Mouse (Mus musculus) R1 (cell line): Measurements from ENCODE around the gene Pcdh9.

Experiments
- DNase-seq: peaks from one replicate; pipeline ENCODE4 v3.0.0-alpha.2; 2018; ENCODE audit warnings: low read depth, low spot score

The Pcdh9 gene

DNA sequence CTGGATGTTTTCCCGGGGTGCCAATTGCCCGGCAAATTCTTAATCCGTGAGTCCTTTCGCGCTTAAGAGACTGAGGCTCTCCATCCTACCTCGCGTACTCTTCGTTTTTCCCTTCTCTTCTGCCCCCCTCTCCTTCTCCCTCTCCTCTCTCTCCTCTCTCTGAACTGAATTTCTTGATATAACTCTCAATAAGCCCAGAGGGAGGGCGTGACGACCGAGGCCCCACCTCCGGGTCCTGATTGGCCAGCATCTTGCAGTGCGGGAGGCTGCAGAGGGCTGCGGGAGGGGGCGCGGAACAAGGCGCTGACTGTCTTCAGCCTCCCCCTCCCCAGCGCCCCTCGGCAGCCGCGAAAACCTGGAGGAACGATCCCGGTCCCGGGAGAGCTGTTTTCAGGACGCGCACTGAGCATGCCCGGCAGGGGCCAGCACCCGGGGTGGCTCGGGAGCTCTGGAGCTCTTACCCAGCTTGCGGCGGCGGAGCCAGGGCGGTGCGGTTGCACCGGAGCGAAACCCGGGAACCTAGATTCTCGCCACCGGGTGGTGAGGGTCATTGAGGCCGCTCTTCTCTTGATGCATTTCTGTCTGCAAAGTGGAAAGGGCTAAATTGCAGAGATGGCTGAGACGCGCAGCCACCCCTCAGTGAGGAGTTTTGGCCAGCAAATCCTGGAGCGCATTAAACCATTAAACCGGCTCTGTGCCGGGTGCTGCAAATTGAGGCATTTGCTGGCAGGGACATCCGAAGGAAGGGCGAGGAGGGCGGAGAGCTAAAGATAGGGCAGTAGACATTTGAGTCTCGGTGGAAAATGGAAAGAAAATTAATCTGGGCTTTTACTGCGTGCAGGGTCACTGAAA is at the start of gene Pcdh9:
Gene Pcdh9 (minus strand): TSS at position 161 of the 852 bp plus-strand sequence.
- peak; percentile 84 for DNase-seq

DNA sequence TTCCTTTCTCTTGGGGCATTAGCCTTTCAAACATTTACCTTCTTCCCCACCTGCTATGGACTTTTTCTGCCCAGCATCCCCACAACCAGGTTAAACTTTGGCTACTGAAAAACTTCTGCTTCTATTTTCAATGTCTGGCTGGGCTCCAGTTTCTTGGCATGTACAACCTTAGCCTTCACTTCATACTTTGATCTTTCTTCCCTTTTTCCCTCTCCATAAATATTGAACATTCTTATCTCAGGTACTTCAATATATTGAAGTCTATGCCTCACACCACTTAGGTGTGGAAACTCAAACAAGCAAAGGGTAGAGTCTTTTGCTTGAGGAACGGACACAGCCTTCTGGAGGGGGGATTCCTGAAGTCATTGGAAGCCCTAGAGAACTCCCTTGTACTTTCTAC is 16.4 kb upstream of the Pcdh9 start:
- DNase-seq: no peak

DNA sequence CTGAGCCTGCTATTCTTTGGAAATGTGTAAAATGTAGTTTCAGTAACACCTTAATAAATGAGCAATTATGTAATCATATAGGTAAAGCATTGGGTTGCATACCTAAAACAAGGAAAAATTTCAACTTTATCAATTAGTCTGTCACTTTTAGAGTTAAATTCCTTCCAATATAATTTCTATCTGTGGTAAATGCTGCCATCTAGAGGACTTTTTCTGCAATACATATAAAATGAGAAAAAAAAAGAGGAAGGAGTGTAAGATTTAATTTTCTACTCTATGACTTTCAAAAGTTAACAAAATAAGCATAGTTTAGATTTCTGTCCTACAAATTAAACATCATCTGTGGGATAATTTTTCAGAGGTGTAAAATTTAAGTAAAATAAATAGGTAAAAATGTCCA is 8.1 kb upstream of the Pcdh9 start:
- peak; percentile 10 for DNase-seq

DNA sequence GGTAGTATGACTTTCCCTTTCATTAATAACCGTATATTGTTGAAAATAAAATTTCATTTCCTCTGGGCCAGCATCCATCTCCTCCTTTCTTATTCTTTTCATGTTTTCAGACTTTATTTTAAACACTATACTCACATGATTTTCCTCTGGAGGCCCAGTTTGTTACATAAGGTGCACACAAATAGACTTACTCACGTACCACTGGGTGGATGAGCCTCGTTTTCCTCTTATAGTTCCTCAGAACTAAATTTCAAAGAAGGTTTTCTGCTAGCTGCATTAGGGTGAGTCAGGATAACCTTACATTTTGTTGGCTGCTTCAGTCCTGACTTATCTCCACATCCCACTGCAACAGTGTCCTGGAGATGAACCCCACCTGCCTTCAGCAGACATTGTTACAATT is 4.7 kb upstream of the Pcdh9 start:
- no peak for DNase-seq

DNA sequence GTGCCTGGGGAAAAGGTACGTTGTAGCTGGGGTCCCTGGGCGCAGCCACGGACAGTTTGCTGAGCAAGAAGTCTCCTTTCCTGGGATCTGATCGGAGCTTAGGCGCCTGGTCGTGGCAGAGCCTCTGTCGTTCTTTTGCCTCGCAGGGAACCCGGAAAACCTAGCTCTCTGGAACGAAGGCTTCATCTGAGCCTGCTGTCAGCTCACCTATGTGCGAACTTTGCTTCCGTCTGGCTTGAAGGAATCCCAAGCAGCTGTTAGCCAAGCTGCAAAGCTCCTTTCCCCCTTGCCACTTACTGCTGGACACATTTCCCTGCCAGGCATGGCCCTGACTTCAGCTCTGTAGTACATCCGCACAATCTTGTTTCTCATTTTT is 880 bp upstream of the Pcdh9 start:
- DNase-seq: no peak

DNA sequence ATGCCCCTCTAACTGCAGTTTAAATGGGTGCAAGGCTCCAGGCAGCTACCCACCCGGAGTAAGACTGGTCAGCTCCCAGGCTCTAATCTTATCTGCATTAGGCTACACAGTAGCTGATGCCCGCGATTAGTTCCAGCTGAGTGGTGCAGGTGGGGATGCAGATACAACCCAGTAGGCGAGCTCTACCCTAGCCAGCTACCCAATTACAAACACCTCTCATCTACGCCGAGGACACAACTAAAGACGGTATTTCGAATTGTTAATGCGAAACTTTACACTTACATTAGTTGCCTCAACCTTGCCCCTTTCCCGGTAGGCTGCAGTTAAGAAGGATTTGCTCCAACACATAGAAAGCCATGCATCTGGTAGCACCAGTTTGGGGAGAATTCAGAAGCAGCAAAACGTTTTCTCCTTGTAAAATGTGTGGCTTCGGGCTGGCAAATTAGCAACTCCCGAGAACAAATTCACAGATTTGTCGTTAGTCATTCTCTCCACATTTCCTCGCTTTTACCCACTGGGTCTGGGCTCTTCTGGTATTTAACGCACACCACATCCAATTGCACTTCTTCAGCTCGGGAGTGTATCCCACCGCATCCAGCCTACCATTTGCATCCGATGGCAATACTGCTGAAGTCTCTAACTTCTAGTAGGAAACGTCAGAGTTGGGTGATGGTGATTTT is 500 bp downstream of the Pcdh9 start:
- peak; percentile 6 for DNase-seq

DNA sequence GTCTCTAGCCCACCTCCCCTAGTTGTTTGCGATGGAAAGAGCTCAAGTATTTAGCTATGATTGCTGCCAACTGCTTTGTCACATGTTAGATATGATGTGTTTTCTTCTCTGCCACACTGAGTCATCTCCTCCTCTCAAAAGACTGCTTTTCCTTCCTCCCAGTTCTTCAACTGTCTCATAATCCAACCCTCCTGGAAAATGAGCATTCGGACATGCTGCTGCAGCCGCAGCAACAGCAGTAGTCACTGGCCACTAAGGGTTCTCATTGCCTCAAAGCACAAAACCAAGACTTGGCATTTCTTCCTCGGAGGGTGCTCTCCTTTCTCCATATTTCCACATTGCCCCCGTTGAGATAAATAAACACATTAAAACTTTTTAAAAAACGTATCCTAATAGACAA is 1.2 kb downstream of the Pcdh9 start:
- DNase-seq: no peak

DNA sequence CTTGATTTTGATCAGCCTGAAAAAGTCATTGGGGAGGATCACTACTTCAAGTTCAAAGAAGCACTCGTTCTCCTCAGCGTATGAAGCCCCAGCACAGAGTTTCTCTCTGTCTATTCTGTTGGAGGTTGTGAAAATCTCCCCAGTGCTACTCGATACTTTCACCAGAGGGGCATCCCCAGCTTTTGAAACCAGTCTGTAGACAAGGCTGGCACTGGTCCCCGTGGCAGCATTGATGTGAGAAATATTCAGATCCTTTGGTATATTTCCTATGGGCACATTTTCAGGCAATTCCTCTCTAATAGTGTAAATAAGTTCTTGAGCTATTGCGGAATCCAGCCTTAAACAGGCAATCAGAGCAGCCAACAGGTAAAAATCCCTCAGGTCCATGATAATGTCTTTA is 2.1 kb downstream of the Pcdh9 start:
- no peak for DNase-seq

DNA sequence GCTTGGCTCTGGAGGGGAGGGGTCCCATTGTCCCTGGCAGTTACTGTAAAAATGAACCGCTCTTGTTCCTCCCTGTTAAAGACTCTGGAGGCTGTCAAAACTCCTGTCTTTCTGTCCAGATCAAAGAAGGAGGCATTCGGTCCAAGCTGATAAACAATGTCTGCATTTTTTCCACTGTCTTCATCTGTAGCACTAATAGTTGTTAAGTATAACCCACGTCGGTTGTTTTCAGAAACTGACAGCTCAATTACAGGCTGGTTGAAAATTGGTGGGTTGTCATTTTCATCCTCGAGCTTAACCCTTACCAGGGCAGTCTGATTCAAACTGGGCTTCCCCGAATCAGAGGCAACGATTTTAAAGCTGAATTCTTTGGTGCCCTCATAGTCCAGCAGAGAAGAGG is 3.4 kb downstream of the Pcdh9 start:
- no peak for DNase-seq

DNA sequence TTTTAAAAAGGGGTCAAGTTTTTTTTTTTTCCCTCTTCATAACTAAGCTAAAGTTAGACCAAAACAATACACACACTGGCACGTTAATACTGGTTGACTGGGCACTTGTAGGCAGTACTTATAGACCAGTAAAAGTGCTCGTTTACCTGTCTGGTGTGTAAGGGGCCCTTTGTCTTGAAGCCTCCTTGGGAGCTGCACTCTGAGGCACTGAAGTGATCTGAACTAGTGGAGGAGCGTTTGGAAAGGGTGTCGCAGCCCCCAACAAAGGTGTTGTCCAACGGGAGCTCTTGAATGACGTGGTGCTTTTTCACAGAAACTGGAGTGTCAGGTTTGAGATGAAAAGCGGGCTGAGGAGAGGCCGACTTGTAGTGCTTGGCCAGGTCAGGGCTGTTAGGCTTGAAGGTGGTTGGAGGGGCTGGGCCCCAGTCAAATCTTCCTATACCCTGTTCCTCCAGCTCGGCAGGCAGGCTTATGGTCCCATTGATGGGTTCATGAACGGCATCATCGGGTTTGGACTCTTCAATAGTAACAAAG is 4.9 kb downstream of the Pcdh9 start:
- no peak for DNase-seq

DNA sequence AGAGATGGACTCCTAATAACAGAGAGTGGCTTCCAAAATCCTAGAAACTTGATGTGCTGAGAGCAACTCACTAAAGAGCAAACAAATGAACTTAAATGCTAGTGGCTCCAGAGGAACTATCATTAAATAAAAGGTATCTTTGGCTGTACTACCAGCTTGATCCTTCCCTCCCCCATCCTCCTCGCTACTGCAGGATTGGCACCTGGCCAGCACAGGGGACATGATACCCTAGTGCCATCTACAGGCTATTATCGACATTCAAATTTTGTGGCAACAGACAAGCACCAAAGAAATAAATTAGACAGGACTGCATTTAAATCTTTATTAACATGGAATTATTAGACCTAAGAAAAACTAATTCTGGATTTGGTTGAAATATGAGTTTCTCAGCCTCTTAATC is 6.0 kb downstream of the Pcdh9 start:
- DNase-seq: peak; percentile 31

DNA sequence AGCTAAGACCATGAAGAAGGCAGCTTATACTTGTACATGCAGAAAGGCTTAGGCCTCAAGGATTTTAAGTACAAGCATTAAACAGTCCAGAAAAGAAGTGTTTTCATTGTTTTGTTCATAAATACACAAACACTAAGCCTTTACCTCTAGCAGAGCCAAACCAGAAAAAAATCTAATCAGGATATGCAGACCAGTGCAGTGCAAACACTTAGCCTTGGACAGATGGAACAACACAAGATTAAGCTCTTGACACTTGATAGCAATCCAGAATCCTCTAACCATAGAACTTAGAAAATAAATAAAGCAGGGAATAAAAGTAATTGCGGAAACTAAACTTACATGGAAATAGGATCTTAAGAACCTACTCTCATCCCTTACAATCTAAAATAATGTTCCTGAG is 10.4 kb downstream of the Pcdh9 start:
- no peak for DNase-seq

DNA sequence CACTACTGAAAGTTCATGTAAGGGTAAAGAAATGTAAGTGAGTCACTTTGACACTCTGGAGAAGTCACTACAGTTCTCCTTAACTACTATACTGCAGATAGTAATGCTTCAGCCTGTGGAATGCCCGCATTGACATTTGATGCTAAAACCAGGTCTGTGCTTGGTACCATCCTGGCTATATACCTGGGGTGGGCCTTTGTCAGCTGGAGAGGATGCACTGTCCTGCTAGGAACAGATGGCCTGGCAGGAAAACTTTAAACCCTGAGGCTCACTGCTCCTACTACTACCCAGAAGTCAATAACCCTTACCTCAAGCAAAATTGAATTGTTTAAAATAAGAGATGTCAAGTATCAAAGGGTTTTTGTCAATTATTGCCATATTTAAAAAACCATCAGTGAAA is 14.5 kb downstream of the Pcdh9 start:
- no peak for DNase-seq

DNA sequence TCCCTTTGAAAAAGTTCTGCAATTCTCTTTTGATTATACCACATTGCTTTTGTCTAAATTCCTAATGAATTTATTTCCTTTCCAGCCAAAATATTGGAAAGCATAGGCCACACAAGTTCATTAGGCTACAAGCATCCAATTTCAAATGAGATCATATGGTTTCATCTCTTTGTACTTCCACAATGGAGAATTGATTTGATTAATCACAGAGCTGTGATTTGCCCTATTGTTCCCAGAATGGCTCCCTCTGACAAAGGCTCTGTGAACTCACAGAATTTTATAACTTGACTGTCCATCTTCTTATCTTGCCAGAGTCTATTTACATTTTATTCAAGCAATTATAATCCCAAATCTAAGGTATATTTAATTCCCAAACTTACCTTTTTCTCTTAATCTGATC is 22.3 kb downstream of the Pcdh9 start:
- no peak for DNase-seq

DNA sequence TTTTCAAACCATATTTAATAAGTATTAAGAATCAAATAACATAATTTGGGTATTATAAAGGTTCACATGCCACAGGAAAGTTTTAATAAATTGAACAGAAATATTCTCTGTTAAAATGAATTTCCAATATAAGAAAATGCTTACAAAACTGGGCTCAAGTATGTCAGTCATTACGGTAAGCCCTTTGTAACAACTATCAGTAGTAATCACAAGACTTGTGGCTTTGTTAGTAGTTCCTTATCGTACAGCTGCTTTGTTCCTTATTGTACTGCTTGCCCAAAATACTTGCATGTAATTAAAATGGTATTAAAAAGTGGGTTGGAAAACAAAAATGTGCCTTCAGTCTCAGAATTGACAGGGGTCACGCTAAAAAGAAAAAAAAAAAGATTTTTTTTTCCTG is 32.4 kb downstream of the Pcdh9 start:
- DNase-seq: no peak

DNA sequence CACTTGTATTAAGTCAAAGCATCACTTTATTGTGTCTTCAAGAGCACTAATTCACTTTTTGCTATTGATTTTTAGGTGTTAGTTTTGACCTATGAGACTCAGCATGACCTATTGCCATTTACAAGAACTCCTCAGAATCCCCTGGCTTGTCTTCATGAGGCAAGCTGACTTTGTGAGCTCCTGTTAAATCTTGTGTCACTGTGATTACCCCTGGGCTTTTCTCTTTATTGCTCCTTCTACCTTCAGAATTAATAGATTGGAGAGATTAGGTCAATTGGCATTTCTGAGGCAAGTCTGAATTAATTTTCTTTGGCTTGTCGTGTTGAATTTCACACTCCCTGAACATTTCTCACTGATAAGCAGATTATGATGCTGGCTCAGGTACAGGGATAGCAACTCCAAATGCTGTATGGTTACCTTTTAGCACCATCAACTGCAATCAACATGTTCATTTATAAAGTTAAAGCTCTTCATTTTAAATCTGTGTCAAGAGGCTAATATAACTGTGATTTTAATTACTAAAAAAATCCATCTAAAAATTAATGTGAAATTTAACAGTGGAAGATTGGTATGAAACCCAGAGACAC is 44.3 kb downstream of the Pcdh9 start:
- DNase-seq: no peak

DNA sequence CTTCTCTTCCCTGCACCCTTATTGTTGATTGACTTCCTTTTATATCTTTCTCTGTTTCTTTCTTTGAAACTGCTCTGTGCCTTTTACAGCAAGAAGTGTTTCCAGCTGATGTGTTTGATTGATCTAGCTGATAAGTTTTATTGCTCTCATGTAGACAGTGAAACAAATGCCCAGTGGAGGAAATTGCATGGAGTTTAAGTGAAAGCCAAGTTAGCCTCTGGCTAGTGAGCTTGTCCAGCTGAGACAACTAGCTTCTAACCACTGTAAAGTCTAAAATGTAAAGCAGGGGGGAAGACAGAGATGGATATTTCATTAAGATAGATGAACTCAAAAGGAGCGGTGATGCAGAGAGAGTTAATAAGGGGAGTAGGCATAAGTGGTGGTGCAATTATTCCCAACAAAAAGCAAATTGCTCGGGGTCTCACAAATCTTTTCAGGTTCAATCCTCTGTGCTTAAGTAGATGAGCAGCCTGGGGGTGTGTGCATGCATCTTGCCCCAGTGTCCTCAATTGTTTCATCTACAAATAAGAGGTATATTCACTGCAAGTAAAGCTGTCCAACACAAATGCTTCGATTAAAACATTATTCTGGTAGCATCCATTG is 47.7 kb downstream of the Pcdh9 start:
- DNase-seq: no peak

DNA sequence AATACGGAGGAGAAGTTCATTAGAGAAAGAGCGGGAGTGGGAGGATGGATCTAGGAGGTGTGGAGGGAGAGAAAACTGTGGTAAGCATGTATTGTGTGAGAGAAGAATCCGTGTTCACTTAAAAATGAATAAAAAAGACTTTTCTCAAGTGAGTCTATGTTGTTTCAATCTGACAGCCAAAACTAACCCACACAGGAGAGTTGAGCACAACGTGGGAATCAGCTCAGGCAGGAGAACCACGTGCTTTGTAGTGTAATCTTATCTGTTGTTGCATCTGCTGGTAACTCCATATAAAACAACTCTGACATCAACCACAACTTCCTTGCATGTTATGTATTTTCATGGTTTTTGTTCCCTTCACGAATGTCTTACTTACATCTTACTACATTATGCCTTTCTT is 58.0 kb downstream of the Pcdh9 start:
- DNase-seq: no peak

DNA sequence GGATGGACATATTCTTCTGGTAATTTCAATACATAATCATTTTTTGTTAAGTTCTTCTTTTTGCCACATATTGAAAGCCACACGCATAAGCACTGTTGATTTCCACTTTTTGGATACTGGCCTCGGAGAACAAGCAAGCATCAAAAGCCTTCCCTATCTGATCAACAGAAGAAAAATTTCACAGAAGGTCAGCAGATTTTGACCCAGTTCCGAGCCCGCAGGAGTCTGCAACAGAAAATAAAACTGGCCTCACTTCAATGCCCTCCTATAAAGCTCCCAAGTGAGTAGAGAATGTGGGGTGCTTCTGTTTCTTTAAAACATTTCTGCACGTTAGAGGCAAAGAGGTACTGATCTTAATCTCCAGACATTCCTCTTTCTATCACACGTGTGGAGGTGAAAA is 63.3 kb downstream of the Pcdh9 start:
- no peak for DNase-seq

DNA sequence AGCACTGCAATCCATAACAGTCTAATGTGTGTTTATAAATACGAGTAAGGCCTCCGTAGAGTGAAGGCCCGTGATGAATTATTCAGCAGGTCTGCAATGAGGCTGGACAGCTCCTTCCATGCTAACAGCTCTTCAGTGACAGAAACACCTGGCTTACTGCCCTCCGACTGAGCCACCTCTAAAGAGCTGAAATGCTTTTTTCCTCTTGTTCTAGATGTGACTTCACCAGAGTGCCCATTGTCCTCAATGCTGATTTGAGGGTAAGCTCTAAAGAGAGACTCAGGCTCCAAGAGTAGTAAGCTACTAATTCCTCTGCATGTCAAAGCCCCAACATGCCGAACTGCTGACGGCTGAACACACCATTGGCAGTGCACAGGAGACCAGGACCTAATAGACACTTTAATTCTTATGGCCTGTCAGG is 64.4 kb downstream of the Pcdh9 start:
- DNase-seq: peak; percentile 28

DNA sequence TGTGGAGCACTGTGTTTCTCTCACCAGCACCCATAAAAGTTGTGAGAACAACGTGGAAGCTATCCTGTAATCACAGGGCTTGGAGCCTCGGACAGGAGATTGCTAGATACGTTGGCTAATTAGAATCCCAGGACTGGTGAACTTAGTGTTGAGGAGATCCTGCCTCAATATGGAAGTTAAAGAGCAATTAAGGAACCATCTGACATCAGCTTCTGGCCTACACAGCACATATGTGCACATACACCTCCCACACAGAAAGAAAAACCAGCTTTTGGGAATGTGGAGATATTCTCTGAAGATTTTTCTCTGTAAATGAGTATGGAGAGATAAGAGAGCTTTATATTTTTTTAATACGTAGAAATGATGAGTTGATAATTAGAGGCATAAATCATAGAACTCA is 71.6 kb downstream of the Pcdh9 start:
- no peak for DNase-seq

DNA sequence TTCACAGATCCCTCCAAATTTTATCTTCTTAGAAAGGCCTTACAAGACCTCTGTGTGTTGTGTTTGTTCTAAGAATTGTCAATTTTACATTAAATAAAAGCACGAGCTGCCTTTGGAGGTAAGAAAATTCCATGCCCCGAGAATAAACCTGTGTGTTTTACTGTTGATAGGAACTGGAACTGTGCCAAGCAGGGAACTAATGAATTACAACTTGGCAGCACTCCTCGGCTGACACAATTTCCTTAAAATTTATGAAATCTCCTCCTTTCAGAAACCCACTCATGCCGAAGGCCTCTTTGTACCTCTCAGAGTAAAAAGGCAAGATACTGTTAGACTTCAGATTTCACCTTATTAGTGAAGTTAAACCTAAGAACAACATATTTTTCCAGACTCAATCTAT is 72.9 kb downstream of the Pcdh9 start:
- no peak for DNase-seq
